Mouse (Mus musculus) heart, adult 11 months (tissue): ENCODE results near the gene C130079G13Rik.
"Not testable (repeated sequence)": the region's sequence is repeated elsewhere in the genome, so short reads cannot be mapped to it uniquely, and the experiment has no call there.

Source experiments
- DNase-seq: peaks from one replicate; pipeline ENCODE4 v3.0.0; 2022

The C130079G13Rik gene

DNA sequence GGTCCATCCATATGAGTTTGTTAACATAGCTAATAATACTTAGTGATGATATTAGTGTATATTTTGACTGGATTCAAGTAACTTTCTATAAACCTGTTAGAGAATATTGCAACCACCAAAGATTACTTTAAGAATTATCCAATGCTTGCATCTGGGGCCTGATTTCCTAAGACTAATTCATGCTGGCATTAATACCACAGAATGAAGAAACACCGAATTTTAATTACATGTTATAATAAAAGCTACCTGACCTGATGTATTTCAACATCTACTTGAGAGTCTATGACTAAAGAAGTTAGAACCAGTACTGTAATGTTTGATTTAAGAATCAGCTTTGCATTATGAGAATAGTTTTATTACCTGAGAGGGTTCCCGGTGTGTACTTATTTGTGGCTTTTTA is at the start of gene C130079G13Rik:
TSS of gene C130079G13Rik (plus strand) at position 301 of the 400 bp plus-strand sequence.
- DNase-seq, result no peak

DNA sequence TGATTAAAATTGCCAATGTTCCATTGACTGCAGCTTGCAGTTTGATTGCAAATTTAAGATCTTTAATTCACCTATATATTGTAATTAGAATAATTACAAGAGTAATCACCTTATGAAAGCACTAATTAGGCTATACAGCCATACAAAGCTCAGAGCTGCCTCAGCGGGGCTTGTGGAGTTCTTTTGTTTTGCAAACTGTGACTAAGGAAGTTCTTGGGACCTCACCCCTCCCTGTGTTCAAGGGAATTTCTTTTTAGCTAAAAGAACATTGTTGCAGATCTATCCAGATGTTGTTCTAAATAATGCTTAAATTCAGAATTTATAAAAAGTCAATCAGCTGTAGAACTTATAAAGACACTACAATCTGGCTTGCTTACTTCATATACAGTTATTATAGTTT is 47.4 kb upstream of the C130079G13Rik start:
- not testable (repeated sequence) for DNase-seq

DNA sequence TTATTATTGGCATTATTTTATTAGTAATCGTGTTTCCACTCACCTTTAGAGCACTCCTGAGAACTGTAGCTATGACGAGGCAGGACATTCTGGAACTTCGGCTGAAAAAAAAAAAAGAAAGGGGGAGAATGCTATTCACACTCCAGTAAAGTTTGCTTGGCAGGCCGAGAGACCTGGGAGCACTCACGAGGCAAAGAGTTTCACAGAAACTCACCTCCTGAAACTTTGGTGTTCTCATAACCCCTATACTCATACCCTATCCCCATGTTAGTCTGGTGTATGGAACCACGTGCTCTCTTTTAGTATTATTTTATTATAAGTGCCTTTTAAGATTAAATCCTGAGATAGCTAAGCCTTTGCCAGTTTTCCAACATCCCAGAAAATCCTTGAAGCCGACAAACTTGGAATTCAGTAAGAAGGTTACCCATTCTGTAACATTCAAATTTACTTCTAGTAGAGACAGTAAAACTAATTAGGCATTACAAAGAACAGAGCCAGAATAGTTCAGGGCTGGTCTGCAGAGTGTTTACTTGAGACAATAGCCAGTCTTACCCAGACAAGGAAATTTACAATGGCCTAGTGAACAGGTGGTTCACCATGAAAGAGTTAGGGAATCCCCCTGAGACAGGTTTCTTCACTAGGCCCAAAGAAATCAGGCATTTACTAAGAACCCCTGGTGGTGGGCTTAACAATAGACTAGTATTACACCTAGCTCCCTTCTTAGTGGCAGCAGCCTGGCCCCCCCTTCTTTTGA is 45.0 kb upstream of the C130079G13Rik start:
- not testable (repeated sequence) for DNase-seq

GRCm38 (mm10) chr3:59893276-59893675 is 31.7 kb upstream of the C130079G13Rik start:
- peak; percentile 72 for DNase-seq

GRCm38 (mm10) chr3:59934621-59935020 is 9.6 kb downstream of the C130079G13Rik start:
- no peak for DNase-seq

DNA sequence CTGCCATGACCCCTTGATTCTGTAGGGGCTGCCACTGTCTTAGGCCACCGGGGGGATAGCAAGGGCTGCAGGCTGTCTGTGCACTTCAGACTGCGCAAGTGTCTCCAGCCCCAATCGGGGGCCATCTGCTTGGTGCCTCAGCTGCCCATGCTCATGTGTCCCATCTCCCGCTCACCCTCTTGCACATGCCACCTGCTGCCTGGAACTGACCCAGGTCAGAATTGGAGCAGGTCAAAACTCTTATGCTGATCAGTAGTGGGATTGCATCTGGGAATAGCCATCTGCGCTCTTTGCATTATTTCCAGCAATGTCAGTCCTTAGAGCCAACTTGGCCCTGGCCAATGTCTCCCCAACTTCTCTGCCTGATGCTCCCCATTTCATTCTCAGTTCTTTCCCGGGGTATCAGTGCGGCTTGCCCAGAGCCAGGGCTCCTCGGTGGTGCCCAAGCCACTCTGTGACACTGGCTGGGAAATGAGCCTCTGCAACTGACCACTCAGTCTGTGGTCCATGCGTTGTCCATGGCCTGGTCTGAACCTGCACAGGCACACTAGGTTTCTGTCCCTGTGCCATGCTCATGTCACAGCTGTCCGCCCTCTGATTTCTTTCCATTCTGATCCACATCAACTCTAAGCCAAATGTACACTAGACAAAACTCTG is 22.4 kb downstream of the C130079G13Rik start:
- no peak for DNase-seq

GRCm38 (mm10) chr3:59970891-59971290 is 45.9 kb downstream of the C130079G13Rik start:
- peak; percentile 85 for DNase-seq

DNA sequence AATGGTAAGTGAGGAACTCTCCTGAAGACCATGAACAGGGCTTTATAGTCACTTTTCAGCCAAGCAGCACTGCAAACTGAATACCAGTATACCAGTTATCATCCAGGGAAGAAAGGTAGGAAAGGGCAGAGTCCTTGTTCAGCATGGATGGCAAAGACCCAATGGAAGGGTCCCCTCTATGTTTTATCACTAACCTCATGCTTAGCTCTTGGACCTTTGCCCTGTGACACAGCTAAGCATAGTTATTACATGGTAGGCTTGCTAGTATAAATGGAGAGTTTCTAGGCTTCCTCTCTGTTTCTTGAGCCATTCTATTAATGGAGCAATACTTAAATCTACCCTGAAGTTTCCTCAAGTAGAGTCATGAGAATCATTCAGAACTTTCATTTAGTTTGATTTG is 49.6 kb downstream of the C130079G13Rik start:
- no peak for DNase-seq
